Mouse (Mus musculus) small intestine, adult 2 months (tissue): Measurements from ENCODE around the gene Enpp7.
A peak's percentile ranks its signal among the peaks of the same experiment; 100 is the strongest.

ENCODE experiments used
- CTCF ChIP-seq: fragments of 200-500 bp; IDR thresholded peaks from 2 replicates; pipeline ENCODE4 v1.5.1; 2012; ENCODE audit warnings: low read depth, mild to moderate bottlenecking, control low read depth, inconsistent platforms, low read length, moderate library complexity, mixed read lengths; ENCODE audit not compliant: insufficient replicate concordance, insufficient read length; ENCODE audit errors: extremely low read depth
- POLR2A ChIP-seq: fragments of 200-500 bp; IDR thresholded peaks from 2 replicates; pipeline ENCODE4 v1.6.1; 2012; ENCODE audit warnings: low read depth, mild to moderate bottlenecking, control low read depth, inconsistent platforms, low read length, moderate library complexity

DNA sequence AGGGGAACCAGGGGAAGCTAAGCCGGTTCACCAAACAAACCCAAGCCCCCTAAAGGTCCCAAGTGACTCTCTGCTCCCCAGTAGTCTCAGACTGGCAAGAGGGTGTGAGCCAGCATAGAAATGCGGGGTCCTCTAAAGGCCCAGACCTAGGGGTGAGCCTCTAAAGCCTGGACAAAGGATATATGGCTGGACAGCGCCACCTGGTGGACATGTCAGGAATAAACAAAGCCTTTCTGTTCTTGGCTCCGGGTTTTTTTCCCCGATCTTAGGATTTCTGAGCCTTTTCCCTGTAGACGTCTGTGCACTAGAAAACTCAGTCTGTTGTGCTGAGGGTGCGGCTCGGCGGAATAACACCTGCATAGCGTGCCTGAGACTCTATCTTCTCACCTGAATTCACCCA lies 12.6 kb upstream of the Enpp7 start:
- TF ChIP-seq CTCF (peak; percentile 90; the same call in 1 of the 2 replicates), POLR2A (no peak)
